Mouse (Mus musculus) liver, embryonic 11.5 days (tissue): ENCODE data around the gene Csk. TPM values are rescaled to one million over a fixed set of nuclear protein-coding genes. Genes with fewer than 3 reads are reported as not detected.

Source experiments
- ATAC-seq: fragments of 200-750 bp; cut with Nextera tagmentation; replicated peaks from 2 replicates; pipeline ENCODE4 v1.8.0; 2017; ENCODE audit warnings: moderate number of reproducible peaks, mild to moderate bottlenecking, moderate TSS enrichment, moderate library complexity; ENCODE audit not compliant: low FRiP score
- DNase-seq: peaks from one replicate; pipeline ENCODE4 v3.0.0-alpha.2; 2017; ENCODE audit warnings: low spot score
- H3K27ac ChIP-seq: fragments of 300-500 bp; sonication (generic); 2 replicates; pipeline ENCODE4 v1.5.1; 2014; ENCODE audit warnings: mild to moderate bottlenecking, low read depth, low read length, control low read depth
- H3K27me3 ChIP-seq: fragments of 300-500 bp; sonication (generic); replicated peaks from 2 replicates; pipeline ENCODE4 v1.6.1; 2014; ENCODE audit warnings: low read length, mixed read lengths; ENCODE audit not compliant: control insufficient read depth, insufficient read depth
- H3K36me3 ChIP-seq: fragments of 300-500 bp; sonication (generic); 2 replicates; pipeline ENCODE4 v1.6.1; 2014; ENCODE audit warnings: mild to moderate bottlenecking, low read length, moderate library complexity, mixed read lengths; ENCODE audit not compliant: control insufficient read depth, insufficient read depth
- H3K4me1 ChIP-seq: fragments of 300-500 bp; sonication (generic); replicated peaks from 2 replicates; pipeline ENCODE4 v1.6.1; 2014; ENCODE audit warnings: low read length, mixed read lengths; ENCODE audit not compliant: control insufficient read depth, insufficient read depth
- H3K4me2 ChIP-seq: fragments of 300-500 bp; sonication (generic); 2 replicates; pipeline ENCODE4 v1.6.1; 2014; ENCODE audit warnings: mild to moderate bottlenecking, control low read depth, moderate library complexity
- H3K4me3 ChIP-seq: fragments of 300-500 bp; sonication (generic); 2 replicates; pipeline ENCODE4 v1.5.1; 2014; ENCODE audit warnings: low read depth, low read length, control low read depth
- H3K9ac ChIP-seq: fragments of 300-500 bp; sonication (generic); 2 replicates; pipeline ENCODE4 v1.6.1; 2014; ENCODE audit warnings: low read depth, low read length, control low read depth
- H3K9me3 ChIP-seq: fragments of 300-500 bp; sonication (generic); 2 replicates; pipeline ENCODE4 v1.6.1; 2016; ENCODE audit warnings: low read length, inconsistent platforms, mixed read lengths; ENCODE audit not compliant: control insufficient read depth
- WGBS: fragments of 180-500 bp; shearing (Covaris S2); extraction: QIAGEN DNeasy Blood & Tissue Kit; methylation state at CpG from one replicate; pipeline ENCODE4 v1.1.7; 2014; 5-methylcytosine and 5-hydroxymethylcytosine counted together
- polyA plus RNA-seq: library from polyadenylated mRNA; unstranded; fragments of >200 nt; fragmentation: Nextera tagmentation; extraction: Ambion mirVana; gene quantifications from 2 replicates; pipeline ENCODE4 v1.2.1, GENCODE M21; 2014

Gene Csk
- 45.2 and 47.7 TPM in 2 replicates for polyA plus RNA-seq

- ATAC-seq (no peak), DNase-seq (no peak)
- Histone ChIP-seq H3K4me3 (no peak within 1 kb of the TSS), H3K4me2 (no peak within 1 kb of the TSS), H3K9ac (no peak within 1 kb of the TSS), H3K27me3 (no peaks in the 10 kb centered on the region), H3K4me1 (peaks cover 18% of the 10 kb centered on the region), H3K27ac (no peak within 1 kb of the TSS), H3K9me3 (no peaks in the 10 kb centered on the region), H3K36me3 (no peaks in the 10 kb centered on the region)
- WGBS = 62% methylated on average over 5 of the region's 5 CpGs
Observed at GRCm38 (mm10) chr9:57653283-57653682, at the start of gene Csk. Gene Csk, minus strand, starts transcription at chr9:57653631.

GRCm38 (mm10) chr9:57698466-57699150, 45.2 kb upstream of the Csk start:
- H3K27ac ChIP-seq = no peak overlapping the region
- DNase-seq (no peak), ATAC-seq (no peak)
- 58% methylated on average over 1 of the region's 1 CpGs for WGBS
- H3K9me3 ChIP-seq = no peaks in the 10 kb centered on the region
- no peaks in the 10 kb centered on the region for H3K36me3 ChIP-seq
- H3K4me1 ChIP-seq = peaks cover 15% of the 10 kb centered on the region
- H3K9ac ChIP-seq = no peak overlapping the region
- peaks cover 36% of the 10 kb centered on the region for H3K27me3 ChIP-seq
- no peak overlapping the region for H3K4me2 ChIP-seq
- H3K4me3 ChIP-seq = no peak overlapping the region

- H3K27ac ChIP-seq = no peak overlapping the region
- H3K36me3 ChIP-seq = no peaks in the 10 kb centered on the region
- peak; percentile 87 for ATAC-seq
- WGBS = 12% methylated on average over 4 of the region's 4 CpGs
- H3K4me1 ChIP-seq = peaks cover 15% of the 10 kb centered on the region
- H3K9ac ChIP-seq = no peak overlapping the region
- peaks cover 39% of the 10 kb centered on the region for H3K27me3 ChIP-seq
- H3K9me3 ChIP-seq = no peaks in the 10 kb centered on the region
- DNase-seq = peak; percentile 39
- peak overlapping the region; percentile 57; the same call in 1 of the 2 replicates for H3K4me3 ChIP-seq
- H3K4me2 ChIP-seq = peak overlapping the region; percentile 96
Observed at GRCm38 (mm10) chr9:57697380-57697779, 43.9 kb upstream of the Csk start.

- H3K9me3 ChIP-seq = no peaks in the 10 kb centered on the region
- H3K4me1 ChIP-seq = peaks cover 15% of the 10 kb centered on the region
- H3K9ac ChIP-seq = peak overlapping the region; percentile 44; the same call in 1 of the 2 replicates
- H3K4me3 ChIP-seq = peak overlapping the region; percentile 57
- ATAC-seq = peak; percentile 57
- H3K27ac ChIP-seq = no peak overlapping the region
- peaks cover 39% of the 10 kb centered on the region for H3K27me3 ChIP-seq
- 2% methylated on average over 42 of the region's 42 CpGs for WGBS
- peak; percentile 45 for DNase-seq
- H3K36me3 ChIP-seq = no peaks in the 10 kb centered on the region
- H3K4me2 ChIP-seq = peak overlapping the region; percentile 96
Observed at GRCm38 (mm10) chr9:57696380-57697285, 43.2 kb upstream of the Csk start.

- no peak for DNase-seq
- Histone ChIP-seq H3K27ac (no peak overlapping the region), H3K4me2 (no peak overlapping the region), H3K9me3 (no peaks in the 10 kb centered on the region), H3K27me3 (peaks cover 39% of the 10 kb centered on the region), H3K4me1 (peaks cover 15% of the 10 kb centered on the region), H3K9ac (no peak overlapping the region), H3K36me3 (no peaks in the 10 kb centered on the region), H3K4me3 (no peak overlapping the region)
- no peak for ATAC-seq
- WGBS = 76% methylated on average over 2 of the region's 2 CpGs
Observed at GRCm38 (mm10) chr9:57694108-57694507, 40.7 kb upstream of the Csk start.

GRCm38 (mm10) chr9:57688606-57689005, 35.2 kb upstream of the Csk start:
- no peak overlapping the region for H3K9ac ChIP-seq
- no peak overlapping the region for H3K4me3 ChIP-seq
- H3K36me3 ChIP-seq = no peaks in the 10 kb centered on the region
- DNase-seq (no peak), ATAC-seq (no peak)
- 72% methylated on average over 2 of the region's 2 CpGs for WGBS
- H3K4me1 ChIP-seq = no peaks in the 10 kb centered on the region
- H3K4me2 ChIP-seq = no peak overlapping the region
- H3K27ac ChIP-seq = no peak overlapping the region
- peaks cover 3% of the 10 kb centered on the region; the same call in 1 of the 2 replicates for H3K27me3 ChIP-seq
- no peaks in the 10 kb centered on the region for H3K9me3 ChIP-seq

- DNase-seq (peak; percentile 47), ATAC-seq (no peak)
- 49% methylated on average over 2 of the region's 2 CpGs for WGBS
- Histone ChIP-seq H3K27ac (no peak overlapping the region), H3K9ac (no peak overlapping the region), H3K36me3 (no peaks in the 10 kb centered on the region), H3K9me3 (no peaks in the 10 kb centered on the region), H3K4me1 (no peaks in the 10 kb centered on the region), H3K4me2 (no peak overlapping the region), H3K27me3 (0 out of 2 replicates have a peak, but pooled peaks cover 3% of the 10 kb centered on the region), H3K4me3 (no peak overlapping the region)
Observed at GRCm38 (mm10) chr9:57688158-57688557, 34.7 kb upstream of the Csk start.

GRCm38 (mm10) chr9:57687751-57688150, 34.3 kb upstream of the Csk start, which contains the start of gene Cyp1a1:
Gene Cyp1a1, plus strand, starts transcription at chr9:57687928.
- no peak within 1 kb of the TSS for H3K9ac ChIP-seq
- ATAC-seq (no peak), DNase-seq (no peak)
- H3K4me3 ChIP-seq = no peak within 1 kb of the TSS
- no peaks in the 10 kb centered on the region for H3K36me3 ChIP-seq
- no peaks in the 10 kb centered on the region for H3K27me3 ChIP-seq
- H3K27ac ChIP-seq = no peak within 1 kb of the TSS
- no peak within 1 kb of the TSS for H3K4me2 ChIP-seq
- no peaks in the 10 kb centered on the region for H3K9me3 ChIP-seq
- 78% methylated on average over 2 of the region's 2 CpGs for WGBS
- no peaks in the 10 kb centered on the region for H3K4me1 ChIP-seq
